Mouse (Mus musculus): ENCODE results near the gene Jmy. TPM values are rescaled to one million over a fixed set of nuclear protein-coding genes. Genes with fewer than 3 reads are reported as not detected.
"Not testable (repeated sequence)": the region's sequence is repeated elsewhere in the genome, so short reads cannot be mapped to it uniquely, and the experiment has no call there.

Gene Jmy
- 6.7 and 8.9 TPM in 2 replicates for polyA plus RNA-seq (2016; fragmentation: Nextera tagmentation; extraction: Ambion mirVana)

GRCm38 (mm10) chr13:93499167-93499972 is at the start of gene Jmy:
TSS of gene Jmy (minus strand) at chr13:93499808.
- ATAC-seq, result peak; percentile 87
- Histone ChIP-seq H3K9me3 (replicated peaks) (no peaks in the 10 kb centered on the region), H3K9ac (peak within 1 kb of the TSS; percentile 98), H3K27ac (peak within 1 kb of the TSS; percentile 95), H3K27me3 (replicated peaks) (no peaks in the 10 kb centered on the region), H3K4me1 (peaks cover 32% of the 10 kb centered on the region), H3K4me2 (peak within 1 kb of the TSS; percentile 89), H3K4me3 (peak within 1 kb of the TSS; percentile 93), H3K36me3 (peaks cover 11% of the 10 kb centered on the region)
- under 1% methylated on average over 102 of the region's 105 CpGs for WGBS (ENCODE audit: insufficient replicate concordance)

- WGBS (ENCODE audit: insufficient replicate concordance), result 70% methylated on average over 5 of the region's 5 CpGs
- ATAC-seq, result no peak
- no peaks in the 10 kb centered on the region for H3K36me3 ChIP-seq
- H3K4me2 ChIP-seq, result no peak overlapping the region
- no peak overlapping the region for H3K9ac ChIP-seq
- no peak overlapping the region for H3K27ac ChIP-seq
- H3K4me1 ChIP-seq, result no peaks in the 10 kb centered on the region
- H3K9me3 ChIP-seq (replicated peaks), result no peaks in the 10 kb centered on the region
- no peak overlapping the region for H3K4me3 ChIP-seq
- H3K27me3 ChIP-seq (replicated peaks), result no peaks in the 10 kb centered on the region
Measured at GRCm38 (mm10) chr13:93547641-93548040, 48.0 kb upstream of the Jmy start.

- H3K27me3 ChIP-seq (replicated peaks), result no peaks in the 10 kb centered on the region
- no peak for ATAC-seq
- H3K4me3 ChIP-seq, result no peak overlapping the region
- H3K4me1 ChIP-seq, result no peaks in the 10 kb centered on the region
- no peak overlapping the region for H3K27ac ChIP-seq
- WGBS (ENCODE audit: insufficient replicate concordance), result 61% methylated on average over 1 of the region's 1 CpGs
- no peak overlapping the region for H3K9ac ChIP-seq
- no peaks in the 10 kb centered on the region for H3K9me3 ChIP-seq (replicated peaks)
- no peak overlapping the region for H3K4me2 ChIP-seq
- no peaks in the 10 kb centered on the region for H3K36me3 ChIP-seq
Measured at GRCm38 (mm10) chr13:93546011-93546410, 46.4 kb upstream of the Jmy start.

- H3K9ac ChIP-seq, result no peak overlapping the region
- H3K36me3 ChIP-seq, result no peaks in the 10 kb centered on the region
- no peaks in the 10 kb centered on the region for H3K27me3 ChIP-seq (replicated peaks)
- no peak overlapping the region for H3K4me3 ChIP-seq
- H3K4me1 ChIP-seq, result no peaks in the 10 kb centered on the region
- H3K4me2 ChIP-seq, result no peak overlapping the region
- H3K27ac ChIP-seq, result no peak overlapping the region
- no peaks in the 10 kb centered on the region for H3K9me3 ChIP-seq (replicated peaks)
- ATAC-seq, result no peak
Measured at GRCm38 (mm10) chr13:93544274-93544673, 44.7 kb upstream of the Jmy start.

DNA sequence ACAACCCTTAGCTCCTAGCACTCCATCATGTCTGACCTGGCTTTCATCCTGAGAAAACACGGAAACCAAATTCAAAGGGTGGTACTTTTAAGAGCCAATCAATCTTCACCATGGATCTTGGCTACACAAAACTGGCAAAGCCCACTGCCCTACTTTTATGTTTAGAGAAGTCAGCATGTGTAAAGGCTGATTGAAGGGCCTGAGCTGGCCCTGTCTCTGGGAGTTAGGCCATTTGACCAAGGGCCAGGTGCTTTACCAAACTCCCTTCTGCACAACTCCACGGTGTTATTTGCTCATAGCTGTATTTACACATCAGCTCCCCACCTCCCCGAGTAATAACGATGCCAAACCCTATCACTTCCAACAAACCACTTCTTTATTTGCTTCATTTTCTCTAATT is 39.7 kb upstream of the Jmy start:
- 62% methylated on average over 4 of the region's 4 CpGs for WGBS (ENCODE audit: insufficient replicate concordance)
- no peaks in the 10 kb centered on the region for H3K27me3 ChIP-seq (replicated peaks)
- no peaks in the 10 kb centered on the region for H3K4me1 ChIP-seq
- no peak for ATAC-seq
- H3K4me3 ChIP-seq, result no peak overlapping the region
- H3K9ac ChIP-seq, result no peak overlapping the region
- no peak overlapping the region for H3K4me2 ChIP-seq
- H3K27ac ChIP-seq, result no peak overlapping the region
- no peaks in the 10 kb centered on the region for H3K9me3 ChIP-seq (replicated peaks)
- no peaks in the 10 kb centered on the region for H3K36me3 ChIP-seq

GRCm38 (mm10) chr13:93518753-93519319 is 19.2 kb upstream of the Jmy start:
- Histone ChIP-seq H3K9me3 (replicated peaks) (no peaks in the 10 kb centered on the region), H3K4me1 (no peaks in the 10 kb centered on the region), H3K9ac (no peak overlapping the region), H3K4me3 (no peak overlapping the region), H3K27ac (no peak overlapping the region), H3K4me2 (no peak overlapping the region), H3K36me3 (no peaks in the 10 kb centered on the region), H3K27me3 (replicated peaks) (no peaks in the 10 kb centered on the region)
- WGBS (ENCODE audit: insufficient replicate concordance), result 60% methylated on average over 2 of the region's 2 CpGs
- ATAC-seq, result no peak

DNA sequence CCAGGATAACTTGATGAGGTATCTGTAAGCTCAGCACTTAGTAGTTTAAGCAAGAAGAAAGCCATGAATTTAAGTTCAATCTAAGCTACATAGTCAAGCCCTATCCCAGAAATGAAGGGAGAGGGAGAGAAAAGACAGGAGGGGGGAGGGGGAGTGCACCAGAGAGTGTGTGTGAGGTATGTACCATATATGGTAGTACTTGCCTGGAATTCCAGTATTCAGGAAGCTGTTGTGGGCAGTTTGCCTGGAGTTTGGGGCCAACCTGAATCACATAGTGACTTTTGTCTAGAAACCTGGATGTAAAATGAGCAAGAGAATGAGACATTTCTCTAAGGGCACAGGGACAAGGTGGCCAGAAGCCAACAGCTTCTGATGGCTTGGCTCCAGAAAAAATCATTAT is 17.6 kb upstream of the Jmy start:
- no peak overlapping the region for H3K4me2 ChIP-seq
- H3K9ac ChIP-seq, result no peak overlapping the region
- H3K4me1 ChIP-seq, result no peaks in the 10 kb centered on the region
- H3K27me3 ChIP-seq (replicated peaks), result no peaks in the 10 kb centered on the region
- no peaks in the 10 kb centered on the region for H3K9me3 ChIP-seq (replicated peaks)
- no peak overlapping the region for H3K4me3 ChIP-seq
- no peak overlapping the region for H3K27ac ChIP-seq
- no peak for ATAC-seq
- H3K36me3 ChIP-seq, result no peaks in the 10 kb centered on the region

- ATAC-seq, result no peak
- 61% methylated on average over 10 of the region's 10 CpGs for WGBS (ENCODE audit: insufficient replicate concordance)
- Histone ChIP-seq H3K27me3 (replicated peaks) (no peaks in the 10 kb centered on the region), H3K9ac (no peak overlapping the region), H3K4me1 (no peaks in the 10 kb centered on the region), H3K27ac (no peak overlapping the region), H3K4me3 (no peak overlapping the region), H3K36me3 (no peaks in the 10 kb centered on the region), H3K4me2 (no peak overlapping the region), H3K9me3 (replicated peaks) (no peaks in the 10 kb centered on the region)
Measured at GRCm38 (mm10) chr13:93514000-93514795, 14.6 kb upstream of the Jmy start.

DNA sequence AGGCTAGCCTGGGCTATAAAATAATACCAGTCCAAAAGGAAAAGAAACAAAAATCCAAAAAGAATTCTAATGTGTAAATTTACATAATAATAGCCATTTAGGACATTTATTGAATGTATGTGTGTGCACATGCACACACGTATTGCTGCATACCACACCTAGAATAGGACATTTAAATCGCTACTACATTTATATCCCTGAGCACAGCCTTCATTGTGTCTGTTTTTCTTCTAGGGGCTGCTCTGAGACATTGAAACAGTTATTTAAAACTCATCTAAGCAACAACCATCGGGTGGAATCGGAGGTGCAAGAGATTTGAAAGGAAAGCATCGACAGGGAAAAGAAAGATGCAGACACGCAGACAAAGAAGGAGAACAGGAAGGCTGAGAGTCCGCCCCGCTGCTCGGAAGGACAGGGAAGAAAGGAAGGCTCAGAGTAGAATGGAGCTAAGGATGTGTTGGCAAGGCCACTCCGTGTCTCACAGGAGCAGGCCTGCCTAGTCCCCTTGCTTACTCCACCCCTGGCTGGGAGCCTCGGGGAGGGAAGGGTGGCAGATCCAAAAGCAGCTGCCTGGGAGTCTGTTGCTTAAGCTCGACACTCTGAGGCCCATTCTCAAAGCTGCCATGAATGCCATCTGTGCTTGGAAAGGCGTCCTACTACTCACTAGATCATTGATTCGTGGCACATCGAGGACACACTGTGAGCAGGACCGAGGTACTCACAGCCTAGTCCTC is 11.0 kb upstream of the Jmy start:
- H3K4me3 ChIP-seq, result no peak overlapping the region
- H3K36me3 ChIP-seq, result no peaks in the 10 kb centered on the region
- no peak for ATAC-seq
- 69% methylated on average over 16 of the region's 16 CpGs for WGBS (ENCODE audit: insufficient replicate concordance)
- no peaks in the 10 kb centered on the region; the same call in 1 of the 2 replicates for H3K27me3 ChIP-seq (replicated peaks)
- no peak overlapping the region for H3K4me2 ChIP-seq
- H3K4me1 ChIP-seq, result peaks cover 13% of the 10 kb centered on the region; the same call in 1 of the 2 replicates
- no peaks in the 10 kb centered on the region for H3K9me3 ChIP-seq (replicated peaks)
- no peak overlapping the region for H3K9ac ChIP-seq
- no peak overlapping the region for H3K27ac ChIP-seq

- WGBS (ENCODE audit: insufficient replicate concordance), result 73% methylated on average over 5 of the region's 5 CpGs
- not testable (repeated sequence) for H3K27ac ChIP-seq; H3K27me3 ChIP-seq (replicated peaks); H3K36me3 ChIP-seq; H3K4me2 ChIP-seq; H3K4me3 ChIP-seq; ATAC-seq; H3K9ac ChIP-seq; H3K9me3 ChIP-seq (replicated peaks)
- H3K4me1 ChIP-seq, result peaks cover 15% of the 10 kb centered on the region; the same call in 1 of the 2 replicates
Measured at GRCm38 (mm10) chr13:93506920-93507319, 7.3 kb upstream of the Jmy start.

GRCm38 (mm10) chr13:93501724-93502123 is 2.1 kb upstream of the Jmy start:
- no peaks in the 10 kb centered on the region for H3K36me3 ChIP-seq

More at GRCm38 (mm10) chr13:93501724-93502123, 2.1 kb upstream of the Jmy start:
- Histone ChIP-seq H3K9ac (no peak overlapping the region), H3K4me3 (no peak overlapping the region), H3K27ac (no peak overlapping the region), H3K27me3 (replicated peaks) (no peaks in the 10 kb centered on the region), H3K9me3 (replicated peaks) (no peaks in the 10 kb centered on the region), H3K4me2 (no peak overlapping the region), H3K4me1 (peaks cover 30% of the 10 kb centered on the region)
- ATAC-seq, result no peak
- 63% methylated on average over 4 of the region's 4 CpGs for WGBS (ENCODE audit: insufficient replicate concordance)

All from liver, embryonic 12.5 days (tissue).